Mouse (Mus musculus) inflammation-experienced regulatory T-cells, adult 6 months (primary cell): ENCODE measurements around the gene Capn2. TPM values are rescaled to one million over a fixed set of nuclear protein-coding genes. Genes with fewer than 3 reads are reported as not detected.

Experiments used
- ATAC-seq: one replicate; pipeline ENCODE4 v1.8.0; 2017
- polyA plus RNA-seq, 3 experiments: library from polyadenylated mRNA; unstranded; fragments of 100-300 nt; shearing (Covaris generic); gene quantifications; one replicate each; pipeline ENCODE4 v1.2.1; 2017

Capn2 gene
- polyA plus RNA-seq, 3 experiments from 2014 or later = 24.1 to 68.6 (median 38.1) TPM

GRCm38 (mm10) chr1:182525601-182526000 lies 8.2 kb upstream of the Capn2 start:
- no peak for ATAC-seq

- no peak for ATAC-seq
Observed at GRCm38 (mm10) chr1:182523692-182524091, 6.3 kb upstream of the Capn2 start.

- no peak for ATAC-seq
Observed at GRCm38 (mm10) chr1:182522961-182523360, 5.6 kb upstream of the Capn2 start.

- ATAC-seq = peak; percentile 32
Observed at GRCm38 (mm10) chr1:182520938-182521500, 3.6 kb upstream of the Capn2 start.

- peak; percentile 70 for ATAC-seq
Observed at GRCm38 (mm10) chr1:182520091-182520937, 2.9 kb upstream of the Capn2 start.

- ATAC-seq = no peak
Observed at GRCm38 (mm10) chr1:182519341-182519740, 1.9 kb upstream of the Capn2 start.

GRCm38 (mm10) chr1:182518811-182519210 lies 1.4 kb upstream of the Capn2 start:
- ATAC-seq = no peak

- no peak for ATAC-seq
Observed at GRCm38 (mm10) chr1:182518143-182518680, 804 bp upstream of the Capn2 start.

GRCm38 (mm10) chr1:182517677-182518011 lies 236 bp upstream of the Capn2 start:
- peak; percentile 25 for ATAC-seq

- ATAC-seq = no peak
Observed at GRCm38 (mm10) chr1:182514803-182515590, 2.4 kb downstream of the Capn2 start.

- no peak for ATAC-seq
Observed at GRCm38 (mm10) chr1:182513714-182514113, 3.7 kb downstream of the Capn2 start.

- ATAC-seq = no peak
Observed at GRCm38 (mm10) chr1:182512901-182513410, 4.5 kb downstream of the Capn2 start.

GRCm38 (mm10) chr1:182511778-182512177 lies 5.6 kb downstream of the Capn2 start:
- no peak for ATAC-seq

- no peak for ATAC-seq
Observed at GRCm38 (mm10) chr1:182511073-182511472, 6.3 kb downstream of the Capn2 start.

GRCm38 (mm10) chr1:182509110-182509797 lies 8.2 kb downstream of the Capn2 start:
- ATAC-seq = no peak

GRCm38 (mm10) chr1:182506229-182506986 lies 11.0 kb downstream of the Capn2 start:
- peak; percentile 96 for ATAC-seq

GRCm38 (mm10) chr1:182505291-182505690 lies 12.1 kb downstream of the Capn2 start:
- ATAC-seq = no peak

- peak; percentile 55 for ATAC-seq
Observed at GRCm38 (mm10) chr1:182504223-182504622, 13.2 kb downstream of the Capn2 start.

- no peak for ATAC-seq
Observed at GRCm38 (mm10) chr1:182503206-182503900, 14.1 kb downstream of the Capn2 start.

- no peak for ATAC-seq
Observed at GRCm38 (mm10) chr1:182502491-182503050, 14.8 kb downstream of the Capn2 start.
